In genomic region chr8:78309539-78309938, GRCm38 (mm10) we compare ENCODE assay signal across 31 mouse cellular contexts.
DNase-seq lines count a peak whose midpoint lies in the region; ATAC-seq lines count a peak whose summit lies in the region.
"Had no signal": no experiment of that assay in that cellular context is flagged by ENCODE, and none has a peak within 500 bp of the region (broad histone marks: within the 10 kb centered on the region; RNA-seq: fewer than 3 reads in every experiment).

No protein-coding gene starts in this region.

- no peak overlapping the region for H3K4me3 ChIP-seq in heart, embryonic 10.5 days
- H3K4me3 ChIP-seq in midbrain, embryonic 13.5 days (replicated peaks), result no peak overlapping the region
- no peak overlapping the region for H3K4me3 ChIP-seq in midbrain, embryonic 10.5 days
- no peak overlapping the region for H3K4me3 ChIP-seq in hindbrain, embryonic 16.5 days (ENCODE audit: low read length)
- H3K4me3 ChIP-seq: embryonic facial prominence, embryonic 13.5 days; forebrain, embryonic 10.5 days; forebrain, embryonic 15.5 days; gastrocnemius, adult 2 months; heart, adult 2 months; heart, embryonic 13.5 days; limb, embryonic 10.5 days; limb, embryonic 15.5 days; liver, embryonic 13.5 days had no signal

- no peaks in the 10 kb centered on the region for H3K27me3 ChIP-seq in heart, embryonic 10.5 days (ENCODE audit: insufficient read depth, poor library complexity, severe bottlenecking)
- H3K27me3 ChIP-seq in midbrain, embryonic 13.5 days, result no peaks in the 10 kb centered on the region
- H3K27me3 ChIP-seq in midbrain, embryonic 10.5 days (ENCODE audit: low read depth, poor library complexity, severe bottlenecking), result no peaks in the 10 kb centered on the region
- H3K27me3 ChIP-seq in hindbrain, embryonic 16.5 days (replicated peaks; ENCODE audit: control insufficient read depth, insufficient read depth, low read length), result no peaks in the 10 kb centered on the region
- H3K27me3 ChIP-seq: embryonic facial prominence, embryonic 13.5 days; forebrain, embryonic 15.5 days; heart, embryonic 13.5 days; limb, embryonic 15.5 days; liver, embryonic 13.5 days had no signal

- 0 out of 2 replicates have a peak, but pooled peaks have one; percentile 50 for ATAC-seq in midbrain, embryonic 13.5 days
- ATAC-seq in hindbrain, embryonic 16.5 days, result peak; percentile 79
- no peak for ATAC-seq in frontal cortex, adult (ENCODE audit: low TSS enrichment)
- ATAC-seq: forebrain, embryonic 15.5 days; intestine, embryonic 16.5 days had no signal

- no peak overlapping the region for H3K4me2 ChIP-seq in midbrain, embryonic 13.5 days (replicated peaks)
- H3K4me2 ChIP-seq in hindbrain, embryonic 16.5 days (ENCODE audit: low read length), result no peak overlapping the region
- H3K4me2 ChIP-seq: embryonic facial prominence, embryonic 13.5 days; forebrain, embryonic 15.5 days; heart, embryonic 13.5 days; limb, embryonic 15.5 days; liver, embryonic 13.5 days had no signal

- peaks cover 8% of the 10 kb centered on the region for H3K4me1 ChIP-seq in heart, embryonic 10.5 days
- H3K4me1 ChIP-seq in midbrain, embryonic 13.5 days (replicated peaks), result peaks cover 17% of the 10 kb centered on the region
- peaks cover 19% of the 10 kb centered on the region for H3K4me1 ChIP-seq in midbrain, embryonic 10.5 days
- H3K4me1 ChIP-seq in hindbrain, embryonic 16.5 days (ENCODE audit: control insufficient read depth, insufficient read depth, low read depth, low read length), result peaks cover 2% of the 10 kb centered on the region; the same call in 1 of the 2 replicates
- H3K4me1 ChIP-seq: embryonic facial prominence, embryonic 13.5 days; forebrain, embryonic 15.5 days; limb, embryonic 10.5 days; limb, embryonic 15.5 days; liver, embryonic 13.5 days had no signal

- H3K27ac ChIP-seq in heart, embryonic 10.5 days, result no peak overlapping the region
- H3K27ac ChIP-seq in midbrain, embryonic 13.5 days, result no peak overlapping the region
- no peak overlapping the region for H3K27ac ChIP-seq in midbrain, embryonic 10.5 days (replicated peaks)
- H3K27ac ChIP-seq in hindbrain, embryonic 16.5 days (ENCODE audit: low read depth, low read length), result no peak overlapping the region
- H3K27ac ChIP-seq: embryonic facial prominence, embryonic 13.5 days; forebrain, embryonic 10.5 days; forebrain, embryonic 15.5 days; gastrocnemius, adult 2 months; heart, adult 2 months; heart, embryonic 13.5 days; kidney, postnatal 0 days; limb, embryonic 10.5 days; limb, embryonic 15.5 days; liver, embryonic 13.5 days; macrophage had no signal

- no peak overlapping the region for H3K9ac ChIP-seq in midbrain, embryonic 13.5 days (replicated peaks)
- no peak overlapping the region for H3K9ac ChIP-seq in hindbrain, embryonic 16.5 days (ENCODE audit: low read depth, low read length)
- H3K9ac ChIP-seq: embryonic facial prominence, embryonic 13.5 days; forebrain, embryonic 15.5 days; heart, embryonic 13.5 days; limb, embryonic 15.5 days; liver, embryonic 13.5 days had no signal

- no peaks in the 10 kb centered on the region for H3K36me3 ChIP-seq in heart, embryonic 10.5 days
- no peaks in the 10 kb centered on the region for H3K36me3 ChIP-seq in midbrain, embryonic 13.5 days
- no peaks in the 10 kb centered on the region for H3K36me3 ChIP-seq in midbrain, embryonic 10.5 days
- no peaks in the 10 kb centered on the region for H3K36me3 ChIP-seq in hindbrain, embryonic 16.5 days (ENCODE audit: control insufficient read depth, insufficient read depth, low read length)
- H3K36me3 ChIP-seq: embryonic facial prominence, embryonic 13.5 days; forebrain, embryonic 10.5 days; forebrain, embryonic 15.5 days; heart, embryonic 13.5 days; limb, embryonic 10.5 days; limb, embryonic 15.5 days; liver, embryonic 13.5 days had no signal

- DNase-seq in heart, adult 11 months, result peak; percentile 73
- no peak for DNase-seq in heart, embryonic 10.5 days (ENCODE audit: low spot score)
- DNase-seq in midbrain, embryonic 10.5 days (ENCODE audit: low spot score), result no peak
- DNase-seq in embryo, embryonic 11 days, result no peak
- DNase-seq: adrenal gland, postnatal 25 days; cerebellum, adult 2 months; gastrocnemius, adult 2 months; gastrocnemius, postnatal 36 days; heart, adult 2 months; heart, postnatal 10 days; kidney, adult 8-10 months; kidney, postnatal 4 days; liver, embryonic 13.5 days; lung, adult 18-20 months; lung, postnatal 10 days; right cerebral cortex, adult 18-20 months; spleen, adult 18-20 months; thymus, adult 18-20 months; thymus, postnatal 36 days had no signal

- H3K9me3 ChIP-seq in heart, embryonic 10.5 days, result no peaks in the 10 kb centered on the region
- no peaks in the 10 kb centered on the region for H3K9me3 ChIP-seq in midbrain, embryonic 13.5 days
- H3K9me3 ChIP-seq in midbrain, embryonic 10.5 days (replicated peaks), result no peaks in the 10 kb centered on the region
- no peaks in the 10 kb centered on the region; the same call in 1 of the 2 replicates for H3K9me3 ChIP-seq in hindbrain, embryonic 16.5 days (ENCODE audit: control insufficient read depth, low read length)
- H3K9me3 ChIP-seq: embryonic facial prominence, embryonic 13.5 days; forebrain, embryonic 10.5 days; forebrain, embryonic 15.5 days; limb, embryonic 10.5 days; limb, embryonic 15.5 days; liver, embryonic 13.5 days had no signal

- WGBS in heart, embryonic 10.5 days, result 66% methylated on average over 6 of the region's 6 CpGs
- WGBS in midbrain, embryonic 13.5 days, result 63% methylated on average over 6 of the region's 6 CpGs
- 83% methylated on average over 6 of the region's 6 CpGs for WGBS in midbrain, embryonic 10.5 days
- 38% methylated on average over 6 of the region's 6 CpGs for WGBS in hindbrain, embryonic 16.5 days
